Mouse (Mus musculus): ENCODE measurements around the gene Stk40. TPM values are rescaled to one million over a fixed set of nuclear protein-coding genes. Genes with fewer than 3 reads are reported as not detected.

Gene Stk40
- 3.5 TPM for polyA plus RNA-seq (2014; fragmentation: Illumina TruSeq; extraction: RNeasy Lipid Tissue Mini Kit (QIAGEN cat#74804); ENCODE audit: low read depth, low replicate concordance)

GRCm38 (mm10) chr4:126103590-126104068 lies at the start of gene Stk40:
Stk40 (plus strand) TSS chr4:126103957.

GRCm38 (mm10) chr4:126058134-126058996 lies 45.4 kb upstream of the Stk40 start, which contains the start of gene Oscp1:
Oscp1 (plus strand) TSS chr4:126058565.

GRCm38 (mm10) chr4:126096464-126097111 lies 7.2 kb upstream of the Stk40 start, which contains the start of gene Lsm10:
Lsm10 (plus strand) TSS chr4:126096623.

GRCm38 (mm10) chr4:126147533-126148160 lies 43.9 kb downstream of the Stk40 start, which contains the start of gene Eva1b:
Eva1b (plus strand) TSS chr4:126147744.

GRCm38 (mm10) chr4:126163067-126163659 lies 59.4 kb downstream of the Stk40 start, which contains the start of gene Sh3d21:
Sh3d21 (minus strand) TSS chr4:126163491.

Other genes with a start within 250 kb of the Stk40 start
- 0.32 TPM for gene Csf3r, start 79.4 kb upstream of the Stk40 start, polyA plus RNA-seq (2014; fragmentation: Illumina TruSeq; extraction: RNeasy Lipid Tissue Mini Kit (QIAGEN cat#74804); ENCODE audit: low read depth, low replicate concordance)
- gene Mrps15, start 57.0 kb upstream of the Stk40 start, polyA plus RNA-seq (2014; fragmentation: Illumina TruSeq; extraction: RNeasy Lipid Tissue Mini Kit (QIAGEN cat#74804); ENCODE audit: low read depth, low replicate concordance) = 68.4 TPM
- 1.4 TPM for gene Oscp1, start 45.4 kb upstream of the Stk40 start, polyA plus RNA-seq (2014; fragmentation: Illumina TruSeq; extraction: RNeasy Lipid Tissue Mini Kit (QIAGEN cat#74804); ENCODE audit: low read depth, low replicate concordance)
- 0.63 TPM for gene Lsm10, start 7.3 kb upstream of the Stk40 start, polyA plus RNA-seq (2014; fragmentation: Illumina TruSeq; extraction: RNeasy Lipid Tissue Mini Kit (QIAGEN cat#74804); ENCODE audit: low read depth, low replicate concordance)
- gene Eva1b, start 43.8 kb downstream of the Stk40 start, polyA plus RNA-seq (2014; fragmentation: Illumina TruSeq; extraction: RNeasy Lipid Tissue Mini Kit (QIAGEN cat#74804); ENCODE audit: low read depth, low replicate concordance) = not detected
- gene Sh3d21, start 59.5 kb downstream of the Stk40 start, polyA plus RNA-seq (2014; fragmentation: Illumina TruSeq; extraction: RNeasy Lipid Tissue Mini Kit (QIAGEN cat#74804); ENCODE audit: low read depth, low replicate concordance) = 14.5 TPM
- gene Thrap3, start 98.8 kb downstream of the Stk40 start, polyA plus RNA-seq (2014; fragmentation: Illumina TruSeq; extraction: RNeasy Lipid Tissue Mini Kit (QIAGEN cat#74804); ENCODE audit: low read depth, low replicate concordance) = 300 TPM
- 2.3 TPM for gene Map7d1, start 152.4 kb downstream of the Stk40 start, polyA plus RNA-seq (2014; fragmentation: Illumina TruSeq; extraction: RNeasy Lipid Tissue Mini Kit (QIAGEN cat#74804); ENCODE audit: low read depth, low replicate concordance)
- 27.4 TPM for gene Trappc3, start 158.4 kb downstream of the Stk40 start, polyA plus RNA-seq (2014; fragmentation: Illumina TruSeq; extraction: RNeasy Lipid Tissue Mini Kit (QIAGEN cat#74804); ENCODE audit: low read depth, low replicate concordance)
- 0.85 TPM for gene Col8a2, start 182.8 kb downstream of the Stk40 start, polyA plus RNA-seq (2014; fragmentation: Illumina TruSeq; extraction: RNeasy Lipid Tissue Mini Kit (QIAGEN cat#74804); ENCODE audit: low read depth, low replicate concordance)
- not detected for gene Adprhl2, start 217.7 kb downstream of the Stk40 start, polyA plus RNA-seq (2014; fragmentation: Illumina TruSeq; extraction: RNeasy Lipid Tissue Mini Kit (QIAGEN cat#74804); ENCODE audit: low read depth, low replicate concordance)
- gene Tekt2, start 221.7 kb downstream of the Stk40 start, polyA plus RNA-seq (2014; fragmentation: Illumina TruSeq; extraction: RNeasy Lipid Tissue Mini Kit (QIAGEN cat#74804); ENCODE audit: low read depth, low replicate concordance) = not detected